Mouse (Mus musculus) midbrain, embryonic 14.5 days (tissue): ENCODE measurements around the gene Trmo. TPM values are rescaled to one million over a fixed set of nuclear protein-coding genes. Genes with fewer than 3 reads are reported as not detected.

ENCODE experiments used
- ATAC-seq: fragments of 200-750 bp; cut with Nextera tagmentation; 2 replicates; pipeline ENCODE4 v1.8.0; 2017; ENCODE audit warnings: moderate number of reproducible peaks, moderate library complexity; ENCODE audit not compliant: low FRiP score, low TSS enrichment
- DNase-seq: peaks from one replicate; pipeline ENCODE4 v3.0.0-alpha.2; 2015
- H3K27ac ChIP-seq: fragments of 300-500 bp; sonication (generic); replicated peaks from 2 replicates; pipeline ENCODE4 v1.5.1; 2014; ENCODE audit warnings: mild to moderate bottlenecking, low read depth, low read length, moderate library complexity
- H3K27me3 ChIP-seq: fragments of 300-500 bp; sonication (generic); 2 replicates; pipeline ENCODE4 v1.6.1; 2014; ENCODE audit warnings: low read length, control low read depth, mixed read lengths; ENCODE audit not compliant: control insufficient read depth, insufficient read depth
- H3K36me3 ChIP-seq: fragments of 300-500 bp; sonication (generic); 2 replicates; pipeline ENCODE4 v1.6.1; 2014; ENCODE audit warnings: low read length, control low read depth; ENCODE audit not compliant: control insufficient read depth, insufficient read depth
- H3K4me1 ChIP-seq: fragments of 300-500 bp; sonication (generic); 2 replicates; pipeline ENCODE4 v1.6.1; 2014; ENCODE audit warnings: mild to moderate bottlenecking, antibody characterized with exemption, low read length, control low read depth; ENCODE audit not compliant: control insufficient read depth, insufficient read depth
- H3K4me2 ChIP-seq: fragments of 300-500 bp; sonication (generic); 2 replicates; pipeline ENCODE4 v1.6.1; 2014; ENCODE audit warnings: mild to moderate bottlenecking, low read length, moderate library complexity
- H3K4me3 ChIP-seq: fragments of 300-500 bp; sonication (generic); replicated peaks from 2 replicates; pipeline ENCODE4 v1.5.1; 2014; ENCODE audit warnings: low read depth, low read length
- H3K9ac ChIP-seq: fragments of 300-500 bp; sonication (generic); replicated peaks from 2 replicates; pipeline ENCODE4 v1.6.1; 2014; ENCODE audit warnings: mild to moderate bottlenecking, low read length, moderate library complexity
- H3K9me3 ChIP-seq: fragments of 300-500 bp; sonication (generic); 2 replicates; pipeline ENCODE4 v1.6.1; 2016; ENCODE audit warnings: low read length, control low read depth, mixed read lengths; ENCODE audit not compliant: control insufficient read depth
- WGBS: fragments of 180-500 bp; shearing (Covaris S2); extraction: QIAGEN DNeasy Blood & Tissue Kit; methylation state at CpG from one replicate; pipeline ENCODE4 v1.1.7; 2014; 5-methylcytosine and 5-hydroxymethylcytosine counted together
- polyA plus RNA-seq: library from polyadenylated mRNA; unstranded; fragments of >200 nt; fragmentation: Nextera tagmentation; extraction: Ambion mirVana; gene quantifications from 2 replicates; pipeline ENCODE4 v1.2.1, GENCODE M21; 2014

Trmo gene
- polyA plus RNA-seq, result 8.6 and 10.1 TPM in 2 replicates

- ATAC-seq (peak; percentile 98), DNase-seq (peak; percentile 99)
- Histone ChIP-seq H3K4me2 (peak within 1 kb of the TSS; percentile 69), H3K4me1 (peaks cover 9% of the 10 kb centered on the region; the same call in 1 of the 2 replicates), H3K4me3 (peak within 1 kb of the TSS; percentile 68), H3K9ac (peak within 1 kb of the TSS; percentile 79), H3K27me3 (no peaks in the 10 kb centered on the region), H3K36me3 (peaks cover 19% of the 10 kb centered on the region), H3K27ac (peak within 1 kb of the TSS; percentile 93), H3K9me3 (no peaks in the 10 kb centered on the region)
- under 1% methylated on average over 56 of the region's 56 CpGs for whole genome bisulfite sequencing
These were observed at the start of gene Trmo for GRCm38 (mm10) chr4:46389013-46389611. TSS of gene Trmo (minus strand) at chr4:46389437.

DNA sequence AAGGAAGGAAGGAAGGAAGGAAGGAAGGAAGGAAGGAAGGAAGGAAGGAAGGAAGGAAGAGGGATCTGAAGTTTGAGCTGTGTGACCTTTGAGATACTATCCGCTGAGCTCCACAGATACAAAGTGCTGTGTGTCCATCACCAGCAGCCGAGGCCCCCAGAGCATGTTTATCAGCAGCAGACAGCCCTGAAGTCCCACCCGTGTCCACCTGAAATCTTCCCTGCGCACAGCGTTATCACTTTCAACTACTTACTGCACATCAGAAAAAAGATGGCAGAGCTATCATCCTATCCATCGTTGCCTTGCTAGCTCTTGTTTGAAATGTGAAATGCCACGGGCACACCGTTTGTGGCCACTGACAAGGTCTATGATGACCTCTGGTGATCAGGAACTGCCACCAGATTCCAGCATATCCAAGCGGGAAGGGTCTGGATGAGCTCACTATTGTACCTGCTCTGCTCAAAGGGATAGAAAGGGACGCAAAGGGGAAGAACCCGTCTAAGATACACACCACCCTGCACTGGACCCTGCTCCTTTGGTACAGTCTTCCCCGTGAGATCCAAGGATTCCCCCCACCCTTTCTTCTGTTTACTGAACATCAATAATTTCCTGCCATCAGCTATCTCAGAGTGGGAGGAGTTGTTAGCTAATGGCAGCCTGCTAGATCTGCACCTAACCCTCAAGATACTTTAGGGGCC, 43.3 kb upstream of the Trmo start:
- no peak for DNase-seq
- 94% methylated on average over 12 of the region's 12 CpGs for WGBS
- Histone ChIP-seq H3K4me1 (no peaks in the 10 kb centered on the region), H3K36me3 (no peaks in the 10 kb centered on the region), H3K27me3 (no peaks in the 10 kb centered on the region), H3K4me2 (no peak overlapping the region), H3K4me3 (no peak overlapping the region), H3K9me3 (no peaks in the 10 kb centered on the region), H3K27ac (no peak overlapping the region), H3K9ac (no peak overlapping the region)
- no peak for ATAC-seq

- WGBS, result 47% methylated on average over 10 of the region's 10 CpGs
- Histone ChIP-seq H3K4me2 (no peak overlapping the region), H3K36me3 (no peaks in the 10 kb centered on the region), H3K9ac (no peak overlapping the region), H3K27me3 (no peaks in the 10 kb centered on the region), H3K27ac (no peak overlapping the region), H3K4me1 (no peaks in the 10 kb centered on the region), H3K9me3 (no peaks in the 10 kb centered on the region), H3K4me3 (no peak overlapping the region)
- no peak for ATAC-seq
- peak; percentile 11 for DNase-seq
These were observed 39.8 kb upstream of the Trmo start for GRCm38 (mm10) chr4:46428903-46429499.

DNA sequence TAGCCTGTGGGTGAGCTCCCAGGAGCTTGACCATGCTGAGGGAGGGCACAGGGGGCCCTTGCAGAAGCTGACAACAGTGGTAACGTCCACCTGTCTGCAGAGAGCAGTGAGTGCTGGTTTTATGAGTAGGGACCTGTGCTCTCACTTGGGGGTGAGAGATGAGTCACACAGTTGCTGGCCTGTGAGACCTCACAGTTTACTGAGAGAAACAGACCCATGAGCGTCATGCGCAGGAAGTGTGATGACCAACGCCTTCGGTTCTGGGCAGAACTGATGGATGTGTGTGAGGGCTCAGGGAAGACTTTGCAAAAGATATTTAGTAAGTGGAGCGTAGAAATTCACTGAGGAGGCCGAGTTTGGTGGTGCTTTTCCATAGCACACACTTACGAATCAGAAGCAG, 33.4 kb upstream of the Trmo start:
- 85% methylated on average over 8 of the region's 8 CpGs for WGBS
- H3K4me2 ChIP-seq, result no peak overlapping the region
- DNase-seq (no peak), ATAC-seq (no peak)
- H3K9ac ChIP-seq, result no peak overlapping the region
- no peaks in the 10 kb centered on the region for H3K36me3 ChIP-seq
- H3K9me3 ChIP-seq, result no peaks in the 10 kb centered on the region
- no peaks in the 10 kb centered on the region for H3K27me3 ChIP-seq
- no peak overlapping the region for H3K4me3 ChIP-seq
- H3K27ac ChIP-seq, result no peak overlapping the region
- H3K4me1 ChIP-seq, result no peaks in the 10 kb centered on the region

DNA sequence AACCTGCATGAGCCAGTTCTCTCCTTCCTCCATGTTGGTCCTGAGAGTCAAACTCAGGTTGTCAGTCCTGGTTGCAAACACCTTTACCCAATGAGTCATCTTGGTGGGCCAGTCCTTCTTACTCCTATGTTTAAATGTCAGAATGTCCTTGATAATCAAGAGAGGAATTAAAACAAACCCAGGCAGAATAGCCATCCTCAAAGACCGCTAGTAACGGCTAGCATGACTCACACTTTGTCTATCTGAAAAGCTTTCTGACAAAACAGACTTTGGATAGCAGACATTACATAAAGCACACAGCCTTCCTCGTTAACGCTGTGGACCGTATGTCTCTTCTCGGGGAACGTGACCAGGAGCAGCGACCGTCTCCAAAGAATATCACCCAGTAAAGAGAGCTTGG, 29.6 kb upstream of the Trmo start:
- Histone ChIP-seq H3K36me3 (no peaks in the 10 kb centered on the region), H3K27me3 (no peaks in the 10 kb centered on the region), H3K27ac (no peak overlapping the region), H3K4me2 (no peak overlapping the region), H3K4me3 (no peak overlapping the region), H3K9me3 (no peaks in the 10 kb centered on the region), H3K9ac (no peak overlapping the region), H3K4me1 (no peaks in the 10 kb centered on the region)
- DNase-seq, result no peak
- WGBS, result 92% methylated on average over 9 of the region's 9 CpGs
- no peak for ATAC-seq

GRCm38 (mm10) chr4:46417491-46417890, 28.3 kb upstream of the Trmo start:
- Histone ChIP-seq H3K9me3 (no peaks in the 10 kb centered on the region), H3K36me3 (no peaks in the 10 kb centered on the region), H3K4me2 (no peak overlapping the region), H3K4me3 (no peak overlapping the region), H3K27me3 (no peaks in the 10 kb centered on the region), H3K4me1 (no peaks in the 10 kb centered on the region), H3K27ac (no peak overlapping the region), H3K9ac (no peak overlapping the region)
- WGBS, result 79% methylated on average over 3 of the region's 3 CpGs
- ATAC-seq (no peak), DNase-seq (peak; percentile 12)

DNA sequence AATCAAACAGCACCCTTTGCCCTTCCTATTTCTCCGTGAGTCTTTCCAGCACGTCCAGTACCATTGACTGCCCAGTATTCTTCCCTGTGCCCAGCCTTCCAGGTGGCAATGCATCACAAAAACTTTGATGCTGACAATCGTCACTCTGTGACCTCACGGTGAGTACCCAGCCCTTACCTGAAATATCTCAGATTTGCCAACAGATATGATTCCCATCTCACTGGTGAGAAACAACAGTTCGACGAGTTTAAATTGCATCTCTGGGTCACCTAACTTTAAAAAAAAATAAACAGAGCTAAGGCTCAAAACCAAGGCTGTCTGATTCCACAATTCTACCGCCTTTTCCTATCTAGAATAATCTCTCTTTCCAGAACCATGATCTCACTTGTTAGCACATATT, 24.2 kb upstream of the Trmo start, which contains the start of gene Hemgn:
Gene Hemgn, minus strand, starts transcription at position 101 of the 400 bp plus-strand sequence.
- Histone ChIP-seq H3K4me3 (no peak within 1 kb of the TSS), H3K4me1 (no peaks in the 10 kb centered on the region), H3K9me3 (no peaks in the 10 kb centered on the region), H3K4me2 (no peak within 1 kb of the TSS), H3K9ac (no peak within 1 kb of the TSS), H3K36me3 (no peaks in the 10 kb centered on the region), H3K27me3 (no peaks in the 10 kb centered on the region), H3K27ac (no peak within 1 kb of the TSS)
- ATAC-seq, result no peak
- no peak for DNase-seq
- WGBS, result 84% methylated on average over 7 of the region's 7 CpGs

GRCm38 (mm10) chr4:46412113-46412512, 22.9 kb upstream of the Trmo start:
- 58% methylated on average over 1 of the region's 1 CpGs for WGBS
- no peak for ATAC-seq
- DNase-seq, result no peak
- Histone ChIP-seq H3K9me3 (no peaks in the 10 kb centered on the region), H3K27ac (no peak overlapping the region), H3K4me3 (no peak overlapping the region), H3K9ac (no peak overlapping the region), H3K27me3 (no peaks in the 10 kb centered on the region), H3K4me2 (no peak overlapping the region), H3K4me1 (no peaks in the 10 kb centered on the region), H3K36me3 (no peaks in the 10 kb centered on the region)
